Mouse (Mus musculus): ENCODE results near the gene Spsb1. TPM values are rescaled to one million over a fixed set of nuclear protein-coding genes. Genes with fewer than 3 reads are reported as not detected.

Spsb1 gene
- total and polyA plus RNA-seq, 2 experiments: 0.91 to 0.92 TPM

- no peaks in the 10 kb centered on the region for H3K27me3 ChIP-seq (ENCODE audit: control insufficient read depth, insufficient read depth, low read length)
- H3K9ac ChIP-seq (ENCODE audit: low read depth, low read length): no peak overlapping the region
- H3K79me2 ChIP-seq (ENCODE audit: control insufficient read depth, insufficient read depth, low read length): no peaks in the 10 kb centered on the region
- no peak overlapping the region for H3K4me3 ChIP-seq (ENCODE audit: insufficient read depth, low read depth, low read length)
- no peaks in the 10 kb centered on the region for H3K36me3 ChIP-seq (ENCODE audit: control insufficient read depth, insufficient read depth, low read length)
- DNase-seq (ENCODE audit: extremely low read depth, low read depth, low spot score): no peak
- TF ChIP-seq CTCF (IDR thresholded peaks at IDR 0.05; ENCODE audit: low read depth, low read length) (no peak), POLR2A (IDR thresholded peaks at IDR 0.05; ENCODE audit: extremely low read depth, insufficient read depth, low read length) (no peak)
- 89% methylated on average over 15 of the region's 15 CpGs for WGBS
- no peak overlapping the region for H3K27ac ChIP-seq (replicated peaks; ENCODE audit: insufficient read depth, low read depth, low read length)
- no peaks in the 10 kb centered on the region for H3K4me1 ChIP-seq (ENCODE audit: control insufficient read depth, insufficient read depth, low read length)
Measured at GRCm38 (mm10) chr4:149918455-149919070, 36.3 kb downstream of the Spsb1 start.

GRCm38 (mm10) chr4:149916831-149917230 is 38.0 kb downstream of the Spsb1 start:
- DNase-seq (ENCODE audit: extremely low read depth, low read depth, low spot score): no peak
- WGBS: 81% methylated on average over 3 of the region's 3 CpGs
- Histone ChIP-seq H3K27ac (replicated peaks; ENCODE audit: insufficient read depth, low read depth, low read length) (no peak overlapping the region), H3K27me3 (ENCODE audit: control insufficient read depth, insufficient read depth, low read length) (no peaks in the 10 kb centered on the region), H3K4me3 (ENCODE audit: insufficient read depth, low read depth, low read length) (no peak overlapping the region), H3K4me1 (ENCODE audit: control insufficient read depth, insufficient read depth, low read length) (no peaks in the 10 kb centered on the region), H3K9ac (ENCODE audit: low read depth, low read length) (no peak overlapping the region), H3K79me2 (ENCODE audit: control insufficient read depth, insufficient read depth, low read length) (no peaks in the 10 kb centered on the region), H3K36me3 (ENCODE audit: control insufficient read depth, insufficient read depth, low read length) (no peaks in the 10 kb centered on the region)
- TF ChIP-seq CTCF (IDR thresholded peaks at IDR 0.05; ENCODE audit: low read depth, low read length) (no peak), POLR2A (IDR thresholded peaks at IDR 0.05; ENCODE audit: extremely low read depth, insufficient read depth, low read length) (no peak)

- TF ChIP-seq POLR2A (IDR thresholded peaks at IDR 0.05; ENCODE audit: extremely low read depth, insufficient read depth, low read length): no peak
- no peak for TF ChIP-seq CTCF (IDR thresholded peaks at IDR 0.05; ENCODE audit: low read depth, low read length)
- 94% methylated on average over 7 of the region's 7 CpGs for WGBS
- Histone ChIP-seq H3K79me2 (ENCODE audit: control insufficient read depth, insufficient read depth, low read length) (no peaks in the 10 kb centered on the region), H3K27me3 (ENCODE audit: control insufficient read depth, insufficient read depth, low read length) (no peaks in the 10 kb centered on the region), H3K4me1 (ENCODE audit: control insufficient read depth, insufficient read depth, low read length) (no peaks in the 10 kb centered on the region), H3K4me3 (ENCODE audit: insufficient read depth, low read depth, low read length) (no peak overlapping the region), H3K27ac (replicated peaks; ENCODE audit: insufficient read depth, low read depth, low read length) (no peak overlapping the region), H3K9ac (ENCODE audit: low read depth, low read length) (no peak overlapping the region), H3K36me3 (ENCODE audit: control insufficient read depth, insufficient read depth, low read length) (no peaks in the 10 kb centered on the region)
- DNase-seq (ENCODE audit: extremely low read depth, low read depth, low spot score): no peak
Measured at GRCm38 (mm10) chr4:149913709-149914370, 41.0 kb downstream of the Spsb1 start.

- Histone ChIP-seq H3K4me1 (ENCODE audit: control insufficient read depth, insufficient read depth, low read length) (no peaks in the 10 kb centered on the region), H3K27ac (replicated peaks; ENCODE audit: insufficient read depth, low read depth, low read length) (no peak overlapping the region), H3K27me3 (ENCODE audit: control insufficient read depth, insufficient read depth, low read length) (no peaks in the 10 kb centered on the region), H3K4me3 (ENCODE audit: insufficient read depth, low read depth, low read length) (no peak overlapping the region), H3K36me3 (ENCODE audit: control insufficient read depth, insufficient read depth, low read length) (no peaks in the 10 kb centered on the region), H3K9ac (ENCODE audit: low read depth, low read length) (no peak overlapping the region), H3K79me2 (ENCODE audit: control insufficient read depth, insufficient read depth, low read length) (no peaks in the 10 kb centered on the region)
- no peak for DNase-seq (ENCODE audit: extremely low read depth, low read depth, low spot score)
- TF ChIP-seq POLR2A (IDR thresholded peaks at IDR 0.05; ENCODE audit: extremely low read depth, insufficient read depth, low read length) (no peak), CTCF (IDR thresholded peaks at IDR 0.05; ENCODE audit: low read depth, low read length) (no peak)
- 86% methylated on average over 4 of the region's 4 CpGs for WGBS
Measured at GRCm38 (mm10) chr4:149912451-149912850, 42.4 kb downstream of the Spsb1 start.

- WGBS: 83% methylated on average over 4 of the region's 4 CpGs
- no peak overlapping the region for H3K27ac ChIP-seq (replicated peaks; ENCODE audit: insufficient read depth, low read depth, low read length)
Measured at GRCm38 (mm10) chr4:149910558-149910957, 44.3 kb downstream of the Spsb1 start.

GRCm38 (mm10) chr4:149909551-149909950 is 45.3 kb downstream of the Spsb1 start:
- 80% methylated on average over 13 of the region's 13 CpGs for WGBS
- Histone ChIP-seq H3K9ac (ENCODE audit: low read depth, low read length) (no peak overlapping the region), H3K4me3 (ENCODE audit: insufficient read depth, low read depth, low read length) (no peak overlapping the region), H3K27ac (replicated peaks; ENCODE audit: insufficient read depth, low read depth, low read length) (no peak overlapping the region), H3K4me1 (ENCODE audit: control insufficient read depth, insufficient read depth, low read length) (no peaks in the 10 kb centered on the region), H3K79me2 (ENCODE audit: control insufficient read depth, insufficient read depth, low read length) (no peaks in the 10 kb centered on the region), H3K27me3 (ENCODE audit: control insufficient read depth, insufficient read depth, low read length) (no peaks in the 10 kb centered on the region), H3K36me3 (ENCODE audit: control insufficient read depth, insufficient read depth, low read length) (no peaks in the 10 kb centered on the region)
- TF ChIP-seq POLR2A (IDR thresholded peaks at IDR 0.05; ENCODE audit: extremely low read depth, insufficient read depth, low read length) (no peak), CTCF (IDR thresholded peaks at IDR 0.05; ENCODE audit: low read depth, low read length) (no peak)
- no peak for DNase-seq (ENCODE audit: extremely low read depth, low read depth, low spot score)

More at GRCm38 (mm10) chr4:149910558-149910957, 44.3 kb downstream of the Spsb1 start:
- H3K9ac ChIP-seq (ENCODE audit: low read depth, low read length): no peak overlapping the region
- H3K36me3 ChIP-seq (ENCODE audit: control insufficient read depth, insufficient read depth, low read length): no peaks in the 10 kb centered on the region
- TF ChIP-seq CTCF (IDR thresholded peaks at IDR 0.05; ENCODE audit: low read depth, low read length) (no peak), POLR2A (IDR thresholded peaks at IDR 0.05; ENCODE audit: extremely low read depth, insufficient read depth, low read length) (no peak)
- H3K4me3 ChIP-seq (ENCODE audit: insufficient read depth, low read depth, low read length): no peak overlapping the region
- H3K4me1 ChIP-seq (ENCODE audit: control insufficient read depth, insufficient read depth, low read length): no peaks in the 10 kb centered on the region
- no peaks in the 10 kb centered on the region for H3K79me2 ChIP-seq (ENCODE audit: control insufficient read depth, insufficient read depth, low read length)
- no peaks in the 10 kb centered on the region for H3K27me3 ChIP-seq (ENCODE audit: control insufficient read depth, insufficient read depth, low read length)
- DNase-seq (ENCODE audit: extremely low read depth, low read depth, low spot score): no peak

Data from liver, adult 2 months (tissue).